In genomic region chr5:123780716-123781115, GRCm38 (mm10) we compare ENCODE assay signal across 7 mouse cellular contexts.
"Had no signal": no experiment of that assay in that cellular context is flagged by ENCODE, and none has a peak within 500 bp of the region (broad histone marks: within the 10 kb centered on the region; RNA-seq: fewer than 3 reads in every experiment).

No protein-coding gene starts in this region.

- DNase-seq: kidney, adult 18-20 months; kidney, postnatal 14 days; left cerebral cortex, postnatal 4 days; lung, adult 18-20 months; lung, postnatal 36 days; right cerebral cortex, adult 18-20 months had no signal

- ATAC-seq: midbrain, embryonic 13.5 days had no signal
